Mouse (Mus musculus) Patski (cell line): ENCODE data around the gene Gm9837. TPM values are rescaled to one million over a fixed set of nuclear protein-coding genes. Genes with fewer than 3 reads are reported as not detected.
"Not testable (repeated sequence)": the region's sequence is repeated elsewhere in the genome, so short reads cannot be mapped to it uniquely, and the experiment has no call there.

Source experiments
- ATAC-seq: fragments of 100-300 bp; one replicate; pipeline ENCODE4 v1.8.0; 2021
- CTCF ChIA-PET: fragments of 350-600 bp; sonication (Branson Sonifier 250); formaldehyde crosslinking; loops from one replicate; lab custom pipeline; 2022; ENCODE audit warnings: inconsistent platforms; lab: Charles Lee
- POLR2A ChIA-PET: fragments of 350-600 bp; sonication (Branson Sonifier 250); formaldehyde crosslinking; loops from one replicate; lab custom pipeline; 2022; ENCODE audit warnings: antibody characterized with exemption, inconsistent platforms; lab: Charles Lee
- DNase-seq: peaks from one replicate; pipeline ENCODE4 v3.0.0-alpha.2; 2011; ENCODE audit warnings: low read depth, low spot score
- H3K27me3 ChIP-seq: fragments of 371-371 bp; one replicate; pipeline ENCODE4 v1.5.1; 2021
- CTCF ChIP-seq: fragments of 100-300 bp; IDR thresholded peaks from one replicate; pipeline ENCODE4 v1.5.1; 2021
- in situ Hi-C: fragments of 300-500 bp; cut with MboI; formaldehyde crosslinking; loops from 3 replicates; pipeline ENCODE4 v1.11.1; 2018; ENCODE audit warnings: low pct_unique_long_range_greater_than_20kb, mixed read lengths
- polyA plus RNA-seq: library from polyadenylated mRNA; unstranded; gene quantifications from one replicate; pipeline ENCODE4 v1.2.3, GENCODE M21; 2021

Gm9837 gene
- polyA plus RNA-seq, 1 experiment from 2014 or later, result not detected

- in situ Hi-C loops, result no loop called here
- CTCF ChIA-PET, result interaction anchor here (0.6 to 1.4 kb wide), 3 partner anchors 8 to 124 kb away, joined by 3 to 4 read pairs (median 3); no protein-coding TSS in a partner anchor
These were observed 42.1 kb downstream of the Gm9837 start for GRCm38 (mm10) chr11:53427993-53428715.

GRCm38 (mm10) chr11:53426914-53427313, 43.4 kb downstream of the Gm9837 start:
- CTCF ChIA-PET, result interaction anchor here (1.4 kb wide), 1 partner anchor 16 kb away, joined by 4 read pairs; no protein-coding TSS in a partner anchor
- in situ Hi-C loops, ATAC-seq, POLR2A ChIA-PET, DNase-seq, H3K27me3 ChIP-seq: not testable (repeated sequence)

More at GRCm38 (mm10) chr11:53427993-53428715, 42.1 kb downstream of the Gm9837 start:
- TF ChIP-seq CTCF, result no peak
- no peak for DNase-seq
- no peak for ATAC-seq
- POLR2A ChIA-PET, result no interaction called here
- H3K27me3 ChIP-seq, result no peaks in the 10 kb centered on the region

GRCm38 (mm10) chr11:53425711-53426255, 44.5 kb downstream of the Gm9837 start:
- ATAC-seq (no peak), DNase-seq (no peak)
- in situ Hi-C loops, result no loop called here
- POLR2A ChIA-PET, result interaction anchor here (1.5 kb wide), 1 partner anchor 10 kb away, joined by 5 read pairs; no protein-coding TSS in a partner anchor
- H3K27me3 ChIP-seq, result no peaks in the 10 kb centered on the region
- no peak for TF ChIP-seq CTCF
- CTCF ChIA-PET, result interaction anchor here (2.9 kb wide), 1 partner anchor 14 kb away, joined by 8 read pairs; no protein-coding TSS in a partner anchor

GRCm38 (mm10) chr11:53425251-53425650, 45.0 kb downstream of the Gm9837 start:
- DNase-seq (no peak), ATAC-seq (no peak)
- ChIA-PET CTCF (interaction anchor here (1.3 to 2.9 kb wide), 2 partner anchors 13 to 17 kb away, joined by 4 to 8 read pairs; no protein-coding TSS in a partner anchor), POLR2A (interaction anchor here (1.5 kb wide), 1 partner anchor 10 kb away, joined by 5 read pairs; no protein-coding TSS in a partner anchor)
- no peak for TF ChIP-seq CTCF
- H3K27me3 ChIP-seq, result no peaks in the 10 kb centered on the region
- in situ Hi-C loops, result no loop called here

- POLR2A ChIA-PET, result interaction anchor here (1.5 kb wide), 1 partner anchor 9 kb away, joined by 5 read pairs; no protein-coding TSS in a partner anchor
- in situ Hi-C loops, result no loop called here
- no peak for ATAC-seq
These were observed 45.5 kb downstream of the Gm9837 start for GRCm38 (mm10) chr11:53424826-53425225.

GRCm38 (mm10) chr11:53423036-53423435, 47.2 kb downstream of the Gm9837 start, which contains the start of gene Leap2:
Leap2 (minus strand) TSS chr11:53423170.
- POLR2A ChIA-PET, result no interaction called here
- H3K27me3 ChIP-seq, result no peaks in the 10 kb centered on the region
- in situ Hi-C loops, result no loop called here
- ATAC-seq, result no peak
- CTCF ChIA-PET, result interaction anchor here (1.0 to 2.9 kb wide), 2 partner anchors 9 to 11 kb away, joined by 4 to 8 read pairs; no protein-coding TSS in a partner anchor
- no peak for TF ChIP-seq CTCF
- no peak for DNase-seq

More at GRCm38 (mm10) chr11:53424826-53425225, 45.5 kb downstream of the Gm9837 start:
- DNase-seq, result no peak
- TF ChIP-seq CTCF, result no peak
- CTCF ChIA-PET, result interaction anchor here (1.3 to 2.9 kb wide), 2 partner anchors 13 to 17 kb away, joined by 4 to 8 read pairs; no protein-coding TSS in a partner anchor
- H3K27me3 ChIP-seq, result no peaks in the 10 kb centered on the region

Other genes with a start within 250 kb of the Gm9837 start
- gene Hspa4, start 170.0 kb downstream of the Gm9837 start, polyA plus RNA-seq, result 190 TPM
- gene Zcchc10, start 145.8 kb downstream of the Gm9837 start, polyA plus RNA-seq, result 14.4 TPM
- gene Aff4, start 119.6 kb downstream of the Gm9837 start, polyA plus RNA-seq, result 73.6 TPM
- 0.12 TPM for gene Leap2, start 47.3 kb downstream of the Gm9837 start, polyA plus RNA-seq
- gene Uqcrq, start 39.6 kb downstream of the Gm9837 start, polyA plus RNA-seq, result 664 TPM
- gene Gdf9, start 39.5 kb downstream of the Gm9837 start, polyA plus RNA-seq, result 0.08 TPM
- gene Gm10447, start 13.4 kb downstream of the Gm9837 start, polyA plus RNA-seq, result not detected
- gene Shroom1, start 13.3 kb downstream of the Gm9837 start, polyA plus RNA-seq, result not detected
- gene Gm9945, start 9.7 kb upstream of the Gm9837 start, polyA plus RNA-seq, result not detected
- not detected for gene Sowaha, start 9.8 kb upstream of the Gm9837 start, polyA plus RNA-seq
- gene Sept8, start 48.8 kb upstream of the Gm9837 start, polyA plus RNA-seq, result 55.7 TPM
- 52.7 TPM for gene Kif3a, start 96.9 kb upstream of the Gm9837 start, polyA plus RNA-seq
- 3.2 TPM for gene Il4, start 148.2 kb upstream of the Gm9837 start, polyA plus RNA-seq
- not detected for gene Il13, start 164.2 kb upstream of the Gm9837 start, polyA plus RNA-seq
- gene Rad50, start 236.8 kb upstream of the Gm9837 start, polyA plus RNA-seq, result 20.9 TPM